Mouse (Mus musculus) stomach, adult 2 months (tissue): Measurements from ENCODE around the gene Gtf3c1. TPM values are rescaled to one million over a fixed set of nuclear protein-coding genes. Genes with fewer than 3 reads are reported as not detected.

Source experiments
- polyA plus RNA-seq: library from polyadenylated mRNA; depleted of rRNA; stranded (reverse); fragments of >200 nt; gene quantifications from 2 replicates; pipeline ENCODE4 v1.2.3, GENCODE M21; 2012; rRNA removed

Gtf3c1 gene
- polyA plus RNA-seq: 16.3 and 18.7 TPM in 2 replicates

GRCm38 (mm10) chr7:125707593-125708022, at the start of gene Gtf3c1, which contains the start of gene D430042O09Rik:
TSS of gene Gtf3c1 (minus strand) at chr7:125707780.
TSS of gene D430042O09Rik (plus strand) at chr7:125707888.

GRCm38 (mm10) chr7:125603185-125603631, 104.4 kb downstream of the Gtf3c1 start, which contains the start of gene Il21r:
TSS of gene Il21r (plus strand) at chr7:125603429.

Other genes starting within 250 kb of the Gtf3c1 start
- 12.1 and 14.6 TPM in 2 replicates for gene Nsmce1, start 216.2 kb downstream of the Gtf3c1 start, polyA plus RNA-seq
- gene Il4ra, start 155.7 kb downstream of the Gtf3c1 start, polyA plus RNA-seq: 11.8 and 14.5 TPM in 2 replicates
- gene Il21r, start 104.4 kb downstream of the Gtf3c1 start, polyA plus RNA-seq: 0.40 and 0.87 TPM in 2 replicates
- gene D430042O09Rik, start 108 bp upstream of the Gtf3c1 start, polyA plus RNA-seq: 4.9 and 5.8 TPM in 2 replicates